Mouse (Mus musculus) adipocyte (in vitro differentiated cells): ENCODE data around the gene Cd276.

Experiments
- DNase-seq: peaks from one replicate; pipeline ENCODE4 v3.0.0-alpha.2; 2016; ENCODE audit warnings: low spot score

Gene Cd276

DNA sequence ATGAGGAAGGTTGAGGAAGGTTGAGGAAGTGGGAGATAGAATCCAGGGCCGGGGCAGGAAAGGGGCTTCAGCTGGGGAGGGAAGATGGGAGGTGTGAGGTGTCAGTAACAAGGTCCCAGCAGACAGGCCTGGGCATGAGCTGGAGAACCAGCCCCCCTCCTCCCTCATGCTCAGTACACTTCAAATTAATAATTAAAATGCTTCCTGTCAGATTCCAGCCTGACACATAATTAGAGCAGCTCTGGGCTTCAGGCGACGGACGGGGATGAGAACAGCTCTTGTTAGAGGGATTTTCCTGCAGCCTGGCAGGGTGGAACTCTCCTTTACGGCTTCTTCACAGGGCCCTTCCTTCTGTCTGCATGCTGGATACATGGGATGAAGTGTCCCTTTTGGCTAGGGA is 41.5 kb downstream of the Cd276 start:
- no peak for DNase-seq

DNA sequence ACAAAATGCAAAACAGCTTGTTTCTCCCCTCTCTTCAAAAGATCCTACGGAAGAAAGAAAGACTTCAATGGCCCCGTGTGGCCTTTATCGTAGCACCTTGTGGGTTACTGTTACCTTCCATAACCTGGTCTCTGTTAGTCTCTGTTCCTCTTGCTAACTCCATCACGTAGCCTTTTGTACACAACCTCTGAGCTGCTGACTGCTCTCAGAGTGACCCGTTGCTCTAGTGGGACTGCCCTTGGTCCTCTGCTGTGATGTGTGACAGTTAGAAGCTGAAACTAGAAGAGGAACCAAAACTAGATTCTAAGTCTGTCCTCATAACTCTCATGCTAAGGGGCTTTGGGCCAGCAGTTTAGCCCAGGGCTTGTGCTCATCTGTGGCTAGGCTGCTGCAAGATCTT is 44.8 kb downstream of the Cd276 start:
- no peak for DNase-seq

GRCm38 (mm10) chr9:58507216-58508005 is 47.8 kb downstream of the Cd276 start:
- DNase-seq = no peak

DNA sequence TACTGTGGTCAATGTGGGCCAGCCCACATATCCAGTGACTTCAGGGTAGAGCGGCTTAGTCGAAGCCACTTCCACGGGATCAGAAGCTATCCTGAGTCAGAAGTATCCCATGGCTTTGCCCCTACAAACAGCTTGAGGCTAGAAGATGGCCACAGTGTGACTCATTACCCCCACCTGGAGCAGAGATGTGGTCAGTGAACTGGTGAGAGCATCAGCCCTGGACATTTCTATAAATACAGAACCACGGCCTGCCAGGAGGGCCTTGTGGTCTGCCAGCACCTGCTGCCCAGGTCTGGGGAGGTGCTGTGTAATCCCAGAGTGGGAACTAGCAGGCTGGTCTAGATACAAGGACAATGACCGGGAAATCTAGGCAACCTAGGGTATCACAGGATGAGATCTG is 54.3 kb downstream of the Cd276 start:
- no peak for DNase-seq

- DNase-seq = no peak
Observed at GRCm38 (mm10) chr9:58497942-58498341, 57.3 kb downstream of the Cd276 start.

DNA sequence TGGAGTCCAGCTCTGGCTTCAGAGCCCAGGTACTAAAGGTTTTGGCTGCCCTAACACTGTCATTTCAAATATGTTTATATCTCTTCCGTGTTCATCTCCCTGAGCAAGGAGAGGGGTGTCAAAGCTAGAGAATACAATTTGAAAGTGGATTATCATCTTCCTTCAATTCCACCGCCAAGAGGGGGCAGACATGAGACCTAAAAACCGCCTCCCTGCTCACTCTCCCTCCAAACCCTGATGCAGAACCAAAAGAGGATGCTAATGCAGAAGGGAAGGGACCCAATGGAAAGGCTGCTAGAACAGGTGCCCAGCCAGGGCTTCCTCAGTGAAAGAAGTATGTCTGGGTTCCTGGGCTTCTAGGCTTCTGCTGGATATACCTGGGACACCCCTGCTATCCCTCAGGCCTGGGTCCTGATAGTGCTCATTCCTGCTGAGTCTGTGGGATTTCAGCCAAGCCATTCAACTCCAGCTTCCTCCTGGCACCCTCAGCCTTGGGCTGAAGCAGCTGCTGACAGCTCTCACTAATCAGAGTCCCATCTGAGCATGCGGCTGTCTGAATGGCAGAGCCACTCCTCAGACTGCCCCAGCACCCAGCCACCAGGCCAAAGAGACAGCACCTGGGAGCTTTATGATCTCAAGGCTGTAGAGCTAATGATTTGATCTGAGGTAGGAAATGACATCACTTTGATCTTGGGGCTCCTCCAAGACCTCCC is 58.6 kb downstream of the Cd276 start:
- DNase-seq = no peak

- no peak for DNase-seq
Observed at GRCm38 (mm10) chr9:58495035-58495434, 60.2 kb downstream of the Cd276 start.

DNA sequence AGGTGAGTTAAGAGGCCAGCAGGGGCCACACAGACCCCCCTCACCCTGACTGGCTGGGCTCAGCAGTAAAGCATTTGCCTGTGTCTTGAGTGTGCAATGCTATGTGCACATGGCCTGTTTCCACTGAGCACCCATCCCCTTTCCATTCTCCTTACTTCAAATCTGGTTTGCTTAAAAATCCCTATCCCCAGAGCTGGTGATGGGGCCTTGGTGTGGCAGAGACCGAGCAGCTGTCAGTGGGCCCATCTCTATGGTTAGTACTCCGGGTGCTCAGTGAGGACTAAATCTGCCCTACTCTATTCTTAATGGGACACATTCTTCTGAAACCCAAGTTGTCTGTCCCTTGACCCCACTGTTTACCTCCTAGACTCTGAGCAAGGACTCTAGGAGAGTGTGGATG is 64.8 kb downstream of the Cd276 start:
- no peak for DNase-seq

GRCm38 (mm10) chr9:58489865-58490165 is 65.4 kb downstream of the Cd276 start:
- no peak for DNase-seq

GRCm38 (mm10) chr9:58489133-58489864 is 65.9 kb downstream of the Cd276 start:
- no peak for DNase-seq

DNA sequence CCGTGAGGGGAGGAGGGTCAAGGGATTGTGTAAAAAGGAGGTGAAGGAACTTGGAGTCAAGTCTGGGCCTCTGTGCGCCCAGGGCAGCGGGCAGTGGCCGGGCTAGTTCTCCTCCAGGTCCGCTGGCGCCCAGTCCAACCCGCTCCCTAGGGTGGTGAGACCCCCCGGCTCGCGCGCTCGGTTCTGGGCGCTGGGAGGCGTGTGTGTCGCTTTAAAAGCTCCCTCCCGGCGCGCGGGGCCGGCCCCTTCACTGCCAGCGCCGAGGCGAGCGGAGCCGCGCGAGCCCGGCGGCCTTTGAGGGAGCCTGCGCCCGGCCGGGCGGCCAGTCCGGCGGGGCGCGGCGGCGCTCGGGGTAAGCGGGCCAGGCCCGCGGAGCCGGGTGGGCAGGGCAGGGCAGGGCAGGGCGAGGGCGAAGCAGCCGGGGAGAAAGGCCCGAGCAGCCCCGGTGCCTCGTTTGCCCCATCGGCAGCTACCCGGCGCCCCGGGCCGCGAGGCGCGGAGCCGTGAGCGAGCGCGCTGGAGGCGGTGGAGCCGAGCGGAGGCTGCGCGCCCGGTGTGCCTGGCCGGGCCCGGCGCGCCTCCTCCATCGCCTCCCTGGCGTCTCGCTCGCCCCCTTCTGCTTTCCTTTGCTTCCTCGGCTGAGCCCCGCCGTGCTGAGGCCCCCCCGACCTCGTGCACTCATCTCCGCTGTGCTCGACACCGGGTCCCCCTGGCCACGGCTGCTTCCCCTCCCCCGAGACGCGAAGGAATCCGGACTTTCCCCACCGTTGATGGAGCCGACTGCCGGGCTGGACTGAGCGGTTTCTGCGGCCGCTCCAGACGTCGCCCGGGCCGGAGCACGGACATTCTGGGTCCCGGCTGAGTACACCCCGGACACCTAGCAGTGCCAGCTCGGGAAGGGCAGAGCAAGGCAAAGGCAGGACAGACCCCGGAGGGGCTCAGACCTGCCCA is 67.1 kb downstream of the Cd276 start, which contains the start of gene Insyn1:
Gene Insyn1 (plus strand): TSS at position 753 of the 951 bp plus-strand sequence.
- peak; percentile 40 for DNase-seq

GRCm38 (mm10) chr9:58487076-58487475 is 68.2 kb downstream of the Cd276 start:
- DNase-seq = no peak
